Mouse (Mus musculus): Measurements from ENCODE around the gene Cfap126. TPM values are rescaled to one million over a fixed set of nuclear protein-coding genes. Genes with fewer than 3 reads are reported as not detected.
A peak's percentile ranks its signal among the peaks of the same experiment; 100 is the strongest.

Gene Cfap126
- polyA plus RNA-seq, 1 experiment from 2014 or later: 1.9 TPM

DNA sequence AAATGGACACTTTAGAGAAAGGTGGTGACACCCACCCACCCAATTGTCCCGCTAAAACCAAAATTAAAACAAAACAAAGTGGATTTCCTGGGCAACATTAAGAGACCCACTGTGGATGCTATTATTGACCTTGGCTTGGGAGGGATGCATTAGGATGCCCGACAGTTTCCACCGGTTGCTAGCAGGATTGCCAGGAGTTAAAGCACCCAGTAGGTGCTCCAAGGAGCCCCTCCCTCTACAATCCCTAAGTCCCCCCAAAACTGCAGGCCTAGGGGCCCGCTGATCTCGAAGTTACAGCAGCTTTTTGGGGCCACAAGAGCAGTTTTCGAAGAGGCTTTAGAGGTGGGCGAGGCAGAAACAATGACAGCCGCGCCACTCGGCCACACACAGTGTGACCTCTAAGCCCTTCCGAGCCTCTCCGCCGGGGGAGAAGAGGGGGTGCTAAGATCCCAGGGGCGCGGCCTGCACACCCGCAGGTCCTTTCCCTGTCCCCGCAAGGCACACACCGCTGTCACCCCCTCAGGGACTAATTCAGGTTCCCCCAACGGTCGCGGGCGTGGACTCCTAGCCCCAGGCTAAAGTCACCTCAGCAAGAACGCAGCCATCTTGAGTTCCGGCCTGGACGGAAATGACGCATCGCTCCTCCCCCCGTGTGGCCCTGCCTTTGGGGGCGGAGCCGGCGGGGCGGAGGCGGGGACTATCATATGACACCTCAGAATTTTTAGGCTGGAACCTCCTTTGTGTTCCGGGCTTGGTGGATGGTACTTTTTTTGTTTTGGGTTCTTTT, 36.4 kb downstream of the Cfap126 start, which contains the start of the genes Sdhc and Mpz:
TSS of gene Sdhc (minus strand) at position 630 of the 787 bp plus-strand sequence.
TSS of gene Mpz (plus strand) at position 738 of the 787 bp plus-strand sequence.
- no peak for TF ChIP-seq CTCF (IDR thresholded peaks at IDR 0.05; ENCODE audit: low read depth)
- Histone ChIP-seq H3K36me3 (ENCODE audit: control insufficient read depth, insufficient read depth) (peaks cover 7% of the 10 kb centered on the region; the same call in 1 of the 2 replicates), H3K27ac (ENCODE audit: low read depth, low read length) (peak within 1 kb of the TSS; percentile 84), H3K27me3 (replicated peaks; ENCODE audit: control insufficient read depth, insufficient read depth, low read length) (no peaks in the 10 kb centered on the region), H3K9me3 (ENCODE audit: control insufficient read depth) (no peaks in the 10 kb centered on the region), H3K4me2 (replicated peaks; ENCODE audit: low read depth) (peak within 1 kb of the TSS; percentile 78), H3K9ac (ENCODE audit: low read depth, low read length) (peak within 1 kb of the TSS; percentile 88), H3K4me3 (ENCODE audit: low read depth, low read length) (peak within 1 kb of the TSS; percentile 84), H3K4me1 (replicated peaks; ENCODE audit: control insufficient read depth, insufficient read depth, low read length) (0 out of 2 replicates have a peak, but pooled peaks cover 4% of the 10 kb centered on the region)
- ATAC-seq: peak; percentile 94
- WGBS: 2% methylated on average over 33 of the region's 34 CpGs

DNA sequence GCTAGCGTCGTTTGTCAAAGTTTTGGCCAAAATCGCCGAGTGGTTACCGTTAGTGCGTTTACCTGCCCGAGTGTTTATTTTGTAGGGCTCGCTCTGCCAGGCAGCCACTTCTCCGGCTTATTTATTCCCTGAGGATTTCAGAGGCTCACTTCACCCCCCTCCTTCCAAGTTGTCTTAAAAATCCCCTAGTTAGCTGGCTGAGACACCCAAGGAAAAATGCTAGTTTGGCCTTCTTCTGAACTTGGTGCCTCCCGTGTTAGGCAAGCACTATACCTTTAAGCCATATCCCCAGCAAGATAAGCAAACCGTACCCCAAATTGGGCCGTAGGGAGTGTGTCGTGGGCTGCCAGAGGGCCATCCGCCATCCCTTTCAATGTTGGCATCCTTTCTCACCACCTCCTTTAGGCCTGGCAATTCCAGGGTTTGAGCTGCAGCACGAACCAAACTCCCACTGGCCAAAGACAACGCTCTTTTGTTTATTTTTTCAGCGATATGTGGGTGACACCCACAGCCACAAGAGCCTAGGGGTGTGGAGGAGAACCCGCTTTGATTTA, 37.2 kb downstream of the Cfap126 start:
- Histone ChIP-seq H3K9ac (ENCODE audit: low read depth, low read length) (peak overlapping the region; percentile 88), H3K36me3 (ENCODE audit: control insufficient read depth, insufficient read depth) (0 out of 2 replicates have a peak, but pooled peaks cover 2% of the 10 kb centered on the region), H3K27ac (ENCODE audit: low read depth, low read length) (no peak overlapping the region), H3K9me3 (ENCODE audit: control insufficient read depth) (no peaks in the 10 kb centered on the region), H3K27me3 (replicated peaks; ENCODE audit: control insufficient read depth, insufficient read depth, low read length) (no peaks in the 10 kb centered on the region), H3K4me3 (ENCODE audit: low read depth, low read length) (peak overlapping the region; percentile 84), H3K4me1 (replicated peaks; ENCODE audit: control insufficient read depth, insufficient read depth, low read length) (0 out of 2 replicates have a peak, but pooled peaks cover 4% of the 10 kb centered on the region), H3K4me2 (replicated peaks; ENCODE audit: low read depth) (peak overlapping the region; percentile 78)
- no peak for ATAC-seq
- TF ChIP-seq CTCF (IDR thresholded peaks at IDR 0.05; ENCODE audit: low read depth): no peak
- WGBS: 9% methylated on average over 18 of the region's 18 CpGs

DNA sequence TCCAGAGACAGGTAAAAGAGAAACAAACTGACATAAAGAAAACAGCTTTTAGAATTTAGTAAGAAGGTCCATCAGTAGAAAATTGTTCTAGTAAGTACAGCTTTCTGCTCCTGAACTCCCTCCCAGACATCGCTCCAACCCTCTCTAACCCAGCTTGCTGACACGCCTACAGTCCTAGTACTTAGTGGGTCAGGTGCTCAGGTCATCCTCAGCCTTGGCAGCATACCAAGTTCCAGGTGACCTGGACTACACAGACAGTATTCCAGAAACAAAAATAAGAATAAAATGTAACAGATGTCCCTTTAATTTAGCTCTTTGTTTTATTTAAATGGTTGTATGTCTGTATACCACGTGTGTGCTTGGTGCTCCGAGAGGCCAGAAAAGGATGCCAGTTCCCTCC, 38.2 kb downstream of the Cfap126 start:
- H3K4me3 ChIP-seq (ENCODE audit: low read depth, low read length): no peak overlapping the region
- no peak overlapping the region for H3K4me2 ChIP-seq (replicated peaks; ENCODE audit: low read depth)
- H3K27ac ChIP-seq (ENCODE audit: low read depth, low read length): no peak overlapping the region
- ATAC-seq: no peak
- no peaks in the 10 kb centered on the region for H3K36me3 ChIP-seq (ENCODE audit: control insufficient read depth, insufficient read depth)
- 74% methylated on average over 4 of the region's 4 CpGs for WGBS
- H3K9ac ChIP-seq (ENCODE audit: low read depth, low read length): no peak overlapping the region
- H3K9me3 ChIP-seq (ENCODE audit: control insufficient read depth): no peaks in the 10 kb centered on the region
- no peak for TF ChIP-seq CTCF (IDR thresholded peaks at IDR 0.05; ENCODE audit: low read depth)
- no peaks in the 10 kb centered on the region for H3K27me3 ChIP-seq (replicated peaks; ENCODE audit: control insufficient read depth, insufficient read depth, low read length)
- 0 out of 2 replicates have a peak, but pooled peaks cover 4% of the 10 kb centered on the region for H3K4me1 ChIP-seq (replicated peaks; ENCODE audit: control insufficient read depth, insufficient read depth, low read length)

DNA sequence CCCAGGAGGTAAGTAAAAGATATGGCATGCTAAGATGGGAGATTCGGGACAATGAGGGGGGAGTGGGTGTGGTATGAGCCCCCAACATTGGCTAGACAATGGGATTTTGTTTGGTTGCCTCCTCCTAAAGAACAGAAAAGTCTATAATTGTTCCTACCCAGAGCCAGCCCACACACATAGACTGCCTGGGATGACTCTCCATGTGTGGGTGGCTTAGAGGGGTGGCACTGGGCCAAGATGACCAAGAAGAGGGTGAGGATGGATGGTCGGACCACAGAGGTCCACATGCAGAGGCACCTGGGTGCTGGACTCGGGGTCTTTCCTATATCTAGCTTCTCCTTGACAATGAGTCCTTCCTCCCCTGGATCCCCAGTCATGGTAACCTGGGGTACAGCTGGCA, 42.9 kb downstream of the Cfap126 start:
- Histone ChIP-seq H3K27me3 (replicated peaks; ENCODE audit: control insufficient read depth, insufficient read depth, low read length) (no peaks in the 10 kb centered on the region), H3K36me3 (ENCODE audit: control insufficient read depth, insufficient read depth) (no peaks in the 10 kb centered on the region), H3K9ac (ENCODE audit: low read depth, low read length) (no peak overlapping the region), H3K4me1 (replicated peaks; ENCODE audit: control insufficient read depth, insufficient read depth, low read length) (no peaks in the 10 kb centered on the region), H3K4me3 (ENCODE audit: low read depth, low read length) (no peak overlapping the region), H3K27ac (ENCODE audit: low read depth, low read length) (no peak overlapping the region), H3K4me2 (replicated peaks; ENCODE audit: low read depth) (no peak overlapping the region), H3K9me3 (ENCODE audit: control insufficient read depth) (no peaks in the 10 kb centered on the region)
- ATAC-seq: no peak
- WGBS: 72% methylated on average over 3 of the region's 3 CpGs
- TF ChIP-seq CTCF (IDR thresholded peaks at IDR 0.05; ENCODE audit: low read depth): no peak

DNA sequence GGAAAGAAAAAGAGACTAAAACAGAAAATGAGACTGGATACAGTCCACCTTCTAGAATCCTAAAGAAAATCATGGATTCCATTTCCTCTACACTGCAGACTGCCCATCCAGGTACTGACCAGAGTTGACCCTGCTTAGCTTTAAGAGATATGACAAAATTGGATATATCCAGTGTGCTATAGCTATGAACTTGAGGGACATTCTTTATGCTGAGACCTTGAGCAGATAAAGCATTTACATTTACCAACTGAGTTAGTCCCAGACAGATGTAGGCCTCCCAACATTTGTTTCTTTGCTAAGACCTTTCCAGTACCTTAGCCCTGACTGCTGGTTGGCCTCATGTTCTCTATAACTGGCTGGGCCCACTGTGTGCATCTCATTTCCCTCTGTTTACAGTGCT, 44.2 kb downstream of the Cfap126 start:
- no peak for ATAC-seq
- Histone ChIP-seq H3K9me3 (ENCODE audit: control insufficient read depth) (no peaks in the 10 kb centered on the region), H3K27me3 (replicated peaks; ENCODE audit: control insufficient read depth, insufficient read depth, low read length) (no peaks in the 10 kb centered on the region), H3K4me1 (replicated peaks; ENCODE audit: control insufficient read depth, insufficient read depth, low read length) (no peaks in the 10 kb centered on the region), H3K9ac (ENCODE audit: low read depth, low read length) (no peak overlapping the region), H3K36me3 (ENCODE audit: control insufficient read depth, insufficient read depth) (no peaks in the 10 kb centered on the region), H3K27ac (ENCODE audit: low read depth, low read length) (no peak overlapping the region), H3K4me3 (ENCODE audit: low read depth, low read length) (no peak overlapping the region), H3K4me2 (replicated peaks; ENCODE audit: low read depth) (no peak overlapping the region)
- TF ChIP-seq CTCF (IDR thresholded peaks at IDR 0.05; ENCODE audit: low read depth): no peak

DNA sequence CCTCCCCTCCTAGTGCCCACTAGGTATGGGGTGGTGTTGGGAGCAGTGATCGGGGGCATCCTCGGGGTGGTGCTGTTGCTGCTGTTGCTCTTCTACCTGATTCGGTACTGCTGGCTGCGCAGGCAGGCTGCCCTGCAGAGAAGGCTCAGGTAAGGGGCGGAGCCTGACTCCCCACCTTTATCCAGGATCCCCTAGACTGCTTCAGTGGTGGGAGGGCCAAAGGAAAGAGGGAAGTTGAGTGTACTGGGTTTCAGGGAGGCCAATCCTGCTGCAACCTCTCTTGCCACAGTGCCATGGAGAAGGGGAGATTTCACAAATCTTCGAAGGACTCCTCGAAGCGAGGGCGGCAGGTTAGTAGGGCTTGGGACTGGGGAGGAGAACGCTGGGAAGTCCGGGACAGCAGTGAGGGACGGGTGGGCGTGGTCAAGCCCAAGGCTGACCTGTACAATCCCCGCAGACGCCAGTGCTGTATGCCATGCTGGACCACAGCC, 45.8 kb downstream of the Cfap126 start:
- Histone ChIP-seq H3K4me3 (ENCODE audit: low read depth, low read length) (peak overlapping the region; percentile 9), H3K9me3 (ENCODE audit: control insufficient read depth) (no peaks in the 10 kb centered on the region), H3K27me3 (replicated peaks; ENCODE audit: control insufficient read depth, insufficient read depth, low read length) (no peaks in the 10 kb centered on the region), H3K4me2 (replicated peaks; ENCODE audit: low read depth) (peak overlapping the region; percentile 63), H3K27ac (ENCODE audit: low read depth, low read length) (no peak overlapping the region), H3K9ac (ENCODE audit: low read depth, low read length) (no peak overlapping the region; the same call in 1 of the 2 replicates), H3K4me1 (replicated peaks; ENCODE audit: control insufficient read depth, insufficient read depth, low read length) (no peaks in the 10 kb centered on the region), H3K36me3 (ENCODE audit: control insufficient read depth, insufficient read depth) (no peaks in the 10 kb centered on the region)
- WGBS: 5% methylated on average over 15 of the region's 15 CpGs
- peak; percentile 72 for TF ChIP-seq CTCF (IDR thresholded peaks at IDR 0.05; ENCODE audit: low read depth)
- peak; percentile 59 for ATAC-seq

Data from intestine, postnatal 0 days (tissue).